Comparison of ENCODE assay signal across 24 mouse cellular contexts in the genomic region with DNA sequence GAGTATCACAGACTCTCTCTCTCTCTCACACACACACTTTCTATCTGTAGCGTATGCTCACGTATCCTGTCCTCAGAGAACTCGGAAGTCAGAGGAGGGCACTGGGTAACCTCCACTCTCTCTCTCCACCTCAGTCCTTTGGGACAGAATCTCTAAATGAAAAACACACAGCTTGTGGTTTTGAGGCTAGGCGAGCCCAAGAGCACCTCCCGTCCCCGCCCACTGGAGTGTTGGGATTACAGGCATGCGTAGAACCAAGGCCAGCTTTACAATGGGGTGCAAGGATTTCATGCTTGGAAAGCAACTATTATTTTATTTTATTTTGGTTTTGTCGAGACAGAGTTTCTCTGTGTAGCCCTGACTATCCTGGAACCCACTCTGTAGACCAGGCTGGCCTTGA.
"Had no signal": no experiment of that assay in that cellular context is flagged by ENCODE, and none has a peak within 500 bp of the region (broad histone marks: within the 10 kb centered on the region; RNA-seq: fewer than 3 reads in every experiment).

No protein-coding gene starts in this region.

- H3K9ac ChIP-seq: heart, embryonic 12.5 days; hindbrain, embryonic 12.5 days; hindbrain, embryonic 14.5 days; intestine, embryonic 15.5 days; limb, embryonic 13.5 days; limb, embryonic 15.5 days; liver, embryonic 12.5 days; liver, embryonic 14.5 days had no signal

- H3K4me1 ChIP-seq: hindbrain, embryonic 12.5 days had no signal

- ATAC-seq: hindbrain, embryonic 16.5 days; inflammation-experienced regulatory T-cells, adult 6 months; intestine, embryonic 15.5 days; intestine, postnatal 0 days; liver, embryonic 12.5 days had no signal

- H3K4me3 ChIP-seq: heart, adult 2 months; heart, embryonic 10.5 days; heart, embryonic 12.5 days; hindbrain, embryonic 10.5 days; hindbrain, embryonic 12.5 days; intestine, embryonic 15.5 days; layer of hippocampus, adult 2 months; limb, embryonic 13.5 days; limb, embryonic 15.5 days; liver, embryonic 12.5 days had no signal

- H3K27me3 ChIP-seq: heart, embryonic 12.5 days; hindbrain, embryonic 12.5 days; intestine, embryonic 15.5 days; limb, embryonic 13.5 days; limb, embryonic 15.5 days; liver, embryonic 12.5 days had no signal

- DNase-seq: gastrocnemius, postnatal 14 days; heart, adult 2 months; heart, postnatal 10 days; heart, postnatal 4 days; kidney, adult 18-20 months; kidney, adult 8-10 months; kidney, postnatal 10 days; kidney, postnatal 25 days; kidney, postnatal 4 days; left cerebral cortex, postnatal 4 days had no signal

- H3K9me3 ChIP-seq: heart, embryonic 10.5 days; heart, embryonic 12.5 days; hindbrain, embryonic 10.5 days; hindbrain, embryonic 12.5 days; intestine, embryonic 15.5 days; limb, embryonic 13.5 days; limb, embryonic 15.5 days; liver, embryonic 12.5 days had no signal

- H3K36me3 ChIP-seq: heart, embryonic 12.5 days; hindbrain, embryonic 12.5 days; intestine, embryonic 15.5 days; limb, embryonic 13.5 days; limb, embryonic 15.5 days; liver, embryonic 12.5 days had no signal

- H3K27ac ChIP-seq: heart, adult 2 months; heart, embryonic 10.5 days; hindbrain, embryonic 10.5 days; hindbrain, embryonic 12.5 days; hindbrain, embryonic 14.5 days; intestine, embryonic 15.5 days; layer of hippocampus, adult 2 months; limb, embryonic 13.5 days; limb, embryonic 15.5 days; liver, embryonic 12.5 days; liver, embryonic 14.5 days had no signal

- H3K4me2 ChIP-seq: heart, embryonic 12.5 days; hindbrain, embryonic 12.5 days; hindbrain, embryonic 14.5 days; intestine, embryonic 15.5 days; limb, embryonic 13.5 days; limb, embryonic 15.5 days; liver, embryonic 12.5 days had no signal
